Mouse (Mus musculus) testis, adult 2 months (tissue): ENCODE data around the gene Mum1l1.

ENCODE experiments used
- CTCF ChIP-seq: fragments of 200-500 bp; IDR thresholded peaks from 2 replicates; pipeline ENCODE4 v1.5.1; 2012; ENCODE audit warnings: low read depth, mild to moderate bottlenecking, inconsistent platforms, low read length, moderate library complexity; ENCODE audit not compliant: control insufficient read depth, insufficient read depth, insufficient replicate concordance
- POLR2A ChIP-seq: fragments of 200-500 bp; IDR thresholded peaks from 2 replicates; pipeline ENCODE4 v1.6.1; 2012; ENCODE audit warnings: low read depth, mild to moderate bottlenecking, inconsistent platforms, low read length, moderate library complexity; ENCODE audit not compliant: control insufficient read depth

- no peak for TF ChIP-seq CTCF
- TF ChIP-seq POLR2A = no peak
Measured at GRCm38 (mm10) chrX:139221893-139222292, 12.1 kb downstream of the Mum1l1 start.
